Mouse (Mus musculus): ENCODE data around the gene Repin1.

The Repin1 gene

GRCm38 (mm10) chr6:48593158-48594042 is at the start of gene Repin1, which contains the start of gene Gm44965:
Gene Repin1 (plus strand): TSS chr6:48593883.
Gene Gm44965 (plus strand): TSS chr6:48593941.
- DNase-seq (ENCODE audit: low spot score in 2 of 2), result peak; percentile 89 to 93

DNA sequence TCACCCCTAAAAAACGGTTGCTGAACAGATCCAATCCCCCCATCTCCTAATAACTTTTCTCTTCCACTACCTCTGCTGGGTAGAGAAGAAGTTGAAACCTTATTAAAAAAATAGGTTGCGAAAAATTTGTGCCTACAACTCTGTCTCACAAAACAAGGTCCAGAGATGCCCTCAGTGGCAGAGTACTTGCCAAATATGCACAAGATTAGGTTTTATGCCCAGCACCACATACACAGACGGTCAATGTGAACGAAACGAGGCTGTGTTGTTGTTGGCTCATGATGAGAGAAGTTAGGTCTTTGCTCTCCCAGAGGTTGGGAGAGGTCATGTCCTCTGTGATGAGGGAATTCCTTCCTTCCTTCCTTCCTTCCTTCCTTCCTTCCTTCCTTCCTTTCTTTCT is 48.4 kb upstream of the Repin1 start:
- DNase-seq (ENCODE audit: low spot score in 2 of 2), result no peak

GRCm38 (mm10) chr6:48546271-48546670 is 47.4 kb upstream of the Repin1 start:
- no peak for DNase-seq (ENCODE audit: low spot score in 2 of 2)

GRCm38 (mm10) chr6:48546858-48547257 is 46.8 kb upstream of the Repin1 start:
- DNase-seq (ENCODE audit: low spot score in 2 of 2), result no peak

- no peak for DNase-seq (ENCODE audit: low spot score in 2 of 2)
These were observed 45.4 kb upstream of the Repin1 start for GRCm38 (mm10) chr6:48548314-48548713.

DNA sequence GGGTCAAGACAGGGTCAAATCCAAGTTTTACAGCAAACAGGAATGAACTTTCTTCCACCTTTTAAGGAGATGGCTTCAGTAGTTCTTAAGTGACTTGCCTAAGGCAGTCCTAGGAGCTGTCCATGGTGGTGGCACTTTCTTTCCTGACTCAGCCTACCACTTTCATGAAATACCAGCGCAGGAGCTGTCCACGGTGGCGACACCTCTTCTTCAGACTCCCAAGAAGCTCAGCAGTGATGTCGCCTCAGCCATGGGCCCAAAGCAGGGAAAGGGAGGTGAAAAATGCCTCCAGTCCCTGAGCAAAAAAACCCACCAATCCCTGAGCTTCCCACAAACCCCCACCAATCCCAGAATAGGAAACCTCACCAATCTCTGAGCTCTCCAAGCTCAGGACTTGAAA is 40.8 kb upstream of the Repin1 start:
- no peak for DNase-seq (ENCODE audit: low spot score in 2 of 2)

- DNase-seq (ENCODE audit: low spot score in 2 of 2), result no peak
These were observed 39.9 kb upstream of the Repin1 start for GRCm38 (mm10) chr6:48553819-48554218.

- DNase-seq (ENCODE audit: low spot score in 2 of 2), result peak; percentile 95 to 98
These were observed 39.2 kb upstream of the Repin1 start, which contains the start of gene Lrrc61 for GRCm38 (mm10) chr6:48554280-48555103. Gene Lrrc61 (plus strand): TSS chr6:48554796.

DNA sequence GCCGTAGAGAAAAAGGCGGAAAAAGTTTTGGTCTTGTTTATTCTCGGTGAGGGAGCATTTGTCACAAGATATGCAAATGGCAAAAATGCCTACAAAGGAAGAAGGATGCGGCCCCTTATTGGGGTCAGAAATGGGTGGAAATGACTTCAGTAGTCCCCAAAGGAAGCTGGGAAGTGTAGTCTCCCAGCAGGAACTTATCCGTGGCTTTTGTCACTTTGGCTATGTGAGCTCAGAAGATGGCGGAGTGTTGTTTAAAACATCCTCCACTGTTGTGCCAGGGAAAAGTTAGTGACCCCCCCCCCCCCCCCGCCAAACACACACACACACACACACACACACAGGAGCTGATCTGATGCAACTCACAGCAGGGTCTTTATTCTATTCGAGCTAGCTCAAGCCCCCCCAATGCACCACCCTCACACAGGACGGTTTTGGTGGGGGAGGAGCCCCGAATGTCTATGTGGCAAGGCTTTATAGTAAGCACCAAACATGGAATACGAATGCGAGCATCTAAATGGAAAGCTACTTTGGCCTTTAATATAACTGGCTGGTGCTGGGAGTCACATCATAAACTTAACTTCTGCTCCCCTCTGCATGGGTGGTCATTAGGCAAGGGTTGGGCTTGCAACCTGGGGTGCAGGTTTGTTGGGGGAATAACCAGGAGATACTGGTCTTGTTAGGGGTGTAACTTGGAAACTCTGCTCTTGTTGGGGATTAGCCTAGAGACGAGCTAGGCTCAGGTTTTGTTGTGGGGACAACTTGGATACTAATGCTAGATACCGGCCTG is 38.4 kb upstream of the Repin1 start:
- no peak for DNase-seq (ENCODE audit: low spot score in 2 of 2)

- DNase-seq (ENCODE audit: low spot score in 2 of 2), result no peak
These were observed 37.7 kb upstream of the Repin1 start for GRCm38 (mm10) chr6:48555956-48556355.

GRCm38 (mm10) chr6:48565693-48566310 is 27.9 kb upstream of the Repin1 start:
- no peak for DNase-seq (ENCODE audit: low spot score in 2 of 2)

DNA sequence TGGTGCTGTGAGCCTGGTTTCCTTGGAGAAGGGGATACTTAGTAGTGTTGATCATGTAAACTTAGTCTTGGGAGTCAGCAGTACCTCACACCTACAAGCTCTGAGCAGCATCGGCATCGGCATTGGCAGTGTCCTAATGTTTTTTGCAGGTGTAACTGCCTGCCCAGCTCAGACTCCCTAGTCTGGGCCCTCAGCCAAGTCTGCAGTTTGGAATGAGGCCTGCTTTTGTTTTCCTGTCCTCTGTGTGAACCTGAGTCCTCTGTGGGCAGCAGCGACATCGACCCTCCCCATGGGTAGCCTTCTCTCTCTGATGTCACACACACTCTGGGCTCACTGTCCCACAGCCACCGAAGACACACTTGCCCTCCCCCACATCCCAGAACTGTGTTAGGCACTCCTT is 27.4 kb upstream of the Repin1 start:
- no peak for DNase-seq (ENCODE audit: low spot score in 2 of 2)

GRCm38 (mm10) chr6:48568036-48568984 is 25.4 kb upstream of the Repin1 start:
- no peak for DNase-seq (ENCODE audit: low spot score in 2 of 2)

DNA sequence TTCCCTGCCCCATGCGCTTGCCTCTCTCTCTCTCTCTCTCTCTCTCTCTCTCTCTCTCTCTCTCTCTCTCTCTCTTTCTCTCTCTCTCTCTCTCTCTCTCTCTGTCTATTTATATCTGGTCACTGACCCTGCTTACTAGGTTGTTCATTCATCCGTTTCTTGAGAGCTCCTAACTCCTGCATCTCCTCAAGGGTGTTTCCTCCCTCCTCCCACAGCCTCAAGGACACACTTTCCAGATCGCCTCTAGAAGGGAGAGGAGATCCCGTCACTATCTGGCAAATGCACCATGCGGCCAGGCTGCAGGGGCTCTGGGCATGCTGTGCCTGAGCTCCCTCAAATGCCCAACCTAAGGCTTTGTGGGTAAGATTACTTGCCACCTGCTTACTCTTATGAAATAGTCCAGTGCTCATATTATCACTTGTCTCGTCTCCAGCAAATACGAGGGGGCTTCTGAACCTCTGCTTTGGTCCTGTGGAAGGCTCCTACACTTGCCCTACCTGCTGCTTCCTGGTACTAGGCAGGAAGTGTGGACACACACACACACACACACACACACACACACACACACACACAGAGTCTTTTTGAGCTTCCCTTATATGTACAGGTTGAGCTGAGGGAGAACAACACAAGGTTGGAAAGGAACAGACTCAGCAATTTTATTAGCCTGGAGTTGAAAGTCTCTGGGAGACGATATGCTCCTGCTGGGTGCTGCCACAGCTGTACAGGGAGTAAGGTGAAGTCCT is 24.4 kb upstream of the Repin1 start:
- DNase-seq (ENCODE audit: low spot score in 2 of 2), result no peak

GRCm38 (mm10) chr6:48572014-48572413 is 21.7 kb upstream of the Repin1 start:
- DNase-seq (ENCODE audit: low spot score in 2 of 2), result no peak

DNA sequence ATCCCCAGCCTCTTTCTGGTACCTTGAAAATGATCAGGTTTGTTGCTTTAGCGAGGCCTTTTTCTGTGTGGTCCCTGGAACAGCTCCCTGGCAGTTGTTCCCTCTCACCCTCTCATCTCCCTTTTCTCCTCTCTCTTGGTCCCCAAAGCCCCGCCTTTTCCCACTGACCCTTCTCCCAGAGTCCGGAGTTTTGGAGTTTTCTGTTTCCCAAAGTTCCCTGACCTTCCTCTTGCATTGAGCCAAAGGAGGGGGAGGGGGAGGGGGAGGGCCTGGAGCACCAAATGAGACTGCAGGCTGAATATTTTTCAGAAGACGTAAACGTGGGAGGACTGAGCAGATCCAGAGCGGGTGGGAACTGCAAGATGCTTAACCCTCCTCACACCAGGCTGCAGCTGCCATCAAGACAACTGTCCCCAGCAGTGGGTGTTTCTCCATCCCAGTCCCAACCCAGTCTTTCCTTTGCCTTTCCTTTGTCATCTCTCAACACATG is 21.1 kb upstream of the Repin1 start, which contains the start of gene Rarres2:
Gene Rarres2, minus strand, starts transcription at position 218 of the 490 bp plus-strand sequence.
- DNase-seq (ENCODE audit: low spot score in 2 of 2), result no peak

DNA sequence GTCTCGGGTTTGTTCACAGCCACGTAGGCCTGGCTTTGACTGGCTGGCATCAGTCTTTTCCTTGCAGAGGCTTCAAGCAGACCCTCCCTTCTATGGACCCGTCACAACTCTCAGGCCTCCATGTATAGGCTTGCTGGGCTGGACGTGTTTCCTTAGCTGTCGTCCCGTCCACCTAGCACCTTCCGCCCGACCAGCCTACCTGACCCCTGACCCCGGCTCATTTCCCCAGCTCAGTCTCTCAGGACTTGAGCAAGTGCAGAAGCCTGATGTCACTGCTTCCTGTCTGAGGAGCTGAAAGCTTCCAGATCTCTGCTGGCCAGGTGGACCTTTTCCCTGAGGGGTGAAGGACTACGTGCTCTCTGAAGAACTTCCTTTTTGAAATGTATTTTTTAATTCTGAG is 20.4 kb upstream of the Repin1 start:
- no peak for DNase-seq (ENCODE audit: low spot score in 2 of 2)

DNA sequence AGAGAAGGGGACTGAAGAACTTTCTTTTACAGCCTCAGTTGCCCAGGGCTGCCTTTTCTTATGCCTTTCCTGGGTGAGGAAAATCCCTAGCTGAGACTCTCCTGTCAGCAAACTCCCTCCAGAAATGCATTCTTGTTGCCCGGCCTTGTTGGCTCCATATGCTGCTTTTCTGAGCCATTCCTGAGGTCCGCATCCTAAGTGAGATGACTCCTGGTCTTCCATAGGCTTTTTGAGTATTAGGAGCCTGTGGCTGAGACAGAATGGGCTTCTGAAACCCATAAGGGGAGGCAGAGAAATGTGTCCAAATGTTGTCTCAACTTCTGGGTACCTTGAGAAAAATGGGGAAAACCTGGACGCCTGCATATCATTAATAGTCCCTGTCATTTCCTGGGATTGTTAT is 19.7 kb upstream of the Repin1 start:
- DNase-seq (ENCODE audit: low spot score in 2 of 2), result no peak

GRCm38 (mm10) chr6:48578736-48579135 is 14.9 kb upstream of the Repin1 start:
- no peak for DNase-seq (ENCODE audit: low spot score in 2 of 2)
